Mouse (Mus musculus): Measurements from ENCODE around the gene Mxi1.
A peak's percentile ranks its signal among the peaks of the same experiment; 100 is the strongest.

The Mxi1 gene

DNA sequence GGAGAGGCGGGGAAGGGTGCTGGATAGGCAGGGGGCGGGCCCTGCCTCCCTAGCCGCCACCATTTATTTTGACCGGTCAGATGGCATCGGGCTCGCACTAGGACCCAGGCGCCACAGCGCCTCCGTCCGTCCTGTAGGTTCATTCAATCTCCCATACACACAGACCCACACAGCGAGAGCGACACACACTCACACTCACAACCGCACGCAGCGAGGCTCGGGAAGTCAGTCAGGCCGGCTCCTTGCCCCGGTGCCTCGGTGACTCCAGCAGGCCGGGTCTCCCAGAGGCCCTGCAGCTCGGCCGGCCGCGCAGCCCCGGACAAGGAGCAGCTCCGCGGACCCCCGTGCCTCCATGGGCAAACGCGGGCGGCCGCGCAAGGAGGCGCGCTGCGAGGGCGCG is at the start of gene Mxi1:
Gene Mxi1 (plus strand): TSS at position 171 of the 400 bp plus-strand sequence.
- DNase-seq (ENCODE audit: low read depth, low spot score), result peak; percentile 90

DNA sequence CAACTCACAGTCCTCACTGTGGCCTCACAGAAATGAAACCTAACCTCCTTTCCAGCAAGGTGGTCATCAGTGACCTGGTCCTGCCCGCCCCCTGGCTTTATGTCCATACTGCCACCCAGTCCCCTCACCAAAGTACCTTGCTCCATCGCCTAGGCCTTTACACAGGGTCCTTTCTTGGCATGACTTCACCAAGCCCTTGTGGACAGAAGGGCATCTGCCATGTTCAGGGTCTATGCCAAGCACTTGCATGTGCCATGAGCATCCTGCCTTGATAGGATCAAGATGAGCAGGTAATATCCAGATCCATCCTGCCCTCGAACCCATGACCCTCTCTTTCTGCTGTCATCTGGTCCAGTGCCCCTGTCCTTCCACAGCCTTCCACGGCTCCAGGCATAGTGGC is 49.5 kb upstream of the Mxi1 start:
- DNase-seq (ENCODE audit: low read depth, low spot score), result no peak

GRCm38 (mm10) chr19:53262061-53262460 is 48.3 kb upstream of the Mxi1 start:
- DNase-seq (ENCODE audit: low read depth, low spot score), result no peak

GRCm38 (mm10) chr19:53263859-53264733 is 46.2 kb upstream of the Mxi1 start:
- no peak for DNase-seq (ENCODE audit: low read depth, low spot score)

GRCm38 (mm10) chr19:53264821-53265727 is 45.2 kb upstream of the Mxi1 start:
- DNase-seq (ENCODE audit: low read depth, low spot score), result no peak

GRCm38 (mm10) chr19:53267305-53267704 is 43.0 kb upstream of the Mxi1 start:
- no peak for DNase-seq (ENCODE audit: low read depth, low spot score)

- peak; percentile 56 for DNase-seq (ENCODE audit: low read depth, low spot score)
These were observed 37.1 kb upstream of the Mxi1 start for GRCm38 (mm10) chr19:53273055-53273722.

- DNase-seq (ENCODE audit: low read depth, low spot score), result peak; percentile 51
These were observed 36.4 kb upstream of the Mxi1 start for GRCm38 (mm10) chr19:53273781-53274428.

GRCm38 (mm10) chr19:53275204-53275603 is 35.1 kb upstream of the Mxi1 start:
- DNase-seq (ENCODE audit: low read depth, low spot score), result no peak

GRCm38 (mm10) chr19:53276902-53277707 is 33.2 kb upstream of the Mxi1 start:
- DNase-seq (ENCODE audit: low read depth, low spot score), result no peak

DNA sequence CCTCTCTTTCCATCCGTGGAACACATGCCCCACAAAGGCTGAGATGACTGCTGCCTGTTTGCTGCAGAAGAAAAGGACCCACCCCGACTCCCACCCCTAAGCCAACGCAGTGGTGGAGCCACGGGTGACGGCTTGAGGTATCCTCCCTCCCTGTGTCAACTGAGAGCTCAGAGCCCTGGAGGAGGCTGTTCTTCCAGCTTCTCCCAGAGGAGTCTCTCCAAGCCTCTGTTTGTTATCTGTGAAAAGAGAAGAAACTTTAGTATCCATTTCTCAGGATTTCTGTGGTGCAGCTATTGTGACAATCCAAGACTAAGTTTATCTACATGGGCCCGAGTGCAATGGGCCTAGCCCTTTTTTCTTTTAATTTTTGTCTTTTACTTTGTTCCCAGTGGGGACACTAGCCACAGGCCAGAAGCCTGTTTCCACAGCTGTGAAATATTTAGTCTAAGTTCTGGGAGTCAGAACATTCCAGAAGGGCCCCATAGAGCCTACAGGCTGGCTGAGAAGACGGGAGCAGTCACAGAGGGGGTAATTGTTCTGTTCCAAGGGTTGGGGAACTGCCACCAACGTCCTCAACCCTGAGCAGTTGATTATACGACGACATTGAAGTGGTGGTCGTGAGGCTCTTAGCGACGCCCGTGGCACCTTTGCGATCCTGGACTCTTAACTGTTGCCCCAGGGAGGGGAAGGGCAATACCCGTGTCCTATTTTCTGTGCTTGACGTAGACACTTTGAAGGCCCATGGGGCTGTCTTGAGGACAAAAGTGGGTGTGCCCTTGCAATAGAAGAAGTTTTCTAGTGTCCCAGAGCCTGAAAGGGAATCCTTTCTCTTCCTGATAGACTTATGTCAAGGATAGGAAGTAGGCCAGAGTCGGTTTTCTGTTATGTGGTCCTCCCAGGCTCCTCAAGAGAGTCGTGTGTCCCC is 31.6 kb upstream of the Mxi1 start:
- no peak for DNase-seq (ENCODE audit: low read depth, low spot score)

DNA sequence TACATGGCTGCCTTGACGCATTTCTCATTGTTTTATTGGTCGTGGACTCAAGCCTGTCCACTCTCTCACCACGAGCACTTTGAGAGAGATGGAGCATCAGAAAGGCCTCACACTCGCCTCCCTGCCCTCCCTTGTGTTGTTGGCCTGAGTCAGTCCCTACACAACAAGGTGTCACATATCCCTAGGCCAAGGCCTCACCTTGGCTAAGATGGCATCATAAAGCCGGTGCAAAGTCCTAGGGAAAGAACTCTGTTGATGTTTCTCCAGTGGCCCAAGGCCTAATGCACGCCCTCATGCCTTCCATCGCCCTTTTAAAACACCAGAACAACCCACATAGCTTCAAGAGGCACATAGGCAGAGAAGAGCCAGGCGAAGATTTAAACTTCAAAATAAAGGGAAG is 30.1 kb upstream of the Mxi1 start:
- no peak for DNase-seq (ENCODE audit: low read depth, low spot score)

- DNase-seq (ENCODE audit: low read depth, low spot score), result no peak
These were observed 27.7 kb upstream of the Mxi1 start for GRCm38 (mm10) chr19:53282571-53282970.

DNA sequence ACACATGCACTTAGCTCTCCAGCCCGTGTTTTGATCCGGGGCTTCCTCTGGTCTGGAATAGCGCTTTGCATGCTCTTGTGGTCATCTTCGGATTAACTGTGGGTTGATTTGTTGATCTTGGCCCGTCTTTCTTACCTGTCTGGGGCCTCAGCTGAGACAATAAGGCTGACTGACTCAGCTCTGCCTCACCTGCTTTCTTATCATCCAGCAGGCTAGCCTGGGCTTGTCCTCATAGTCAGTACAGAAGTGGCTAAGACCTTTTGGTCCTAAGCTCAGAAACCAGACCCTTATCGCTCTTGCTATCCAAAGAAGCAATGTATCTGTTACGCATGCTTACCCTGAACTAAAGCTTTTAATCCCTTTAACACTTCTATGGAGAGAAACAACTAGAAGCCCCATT is 26.6 kb upstream of the Mxi1 start:
- no peak for DNase-seq (ENCODE audit: low read depth, low spot score)

- no peak for DNase-seq (ENCODE audit: low read depth, low spot score)
These were observed 25.8 kb upstream of the Mxi1 start for GRCm38 (mm10) chr19:53284268-53285208.

DNA sequence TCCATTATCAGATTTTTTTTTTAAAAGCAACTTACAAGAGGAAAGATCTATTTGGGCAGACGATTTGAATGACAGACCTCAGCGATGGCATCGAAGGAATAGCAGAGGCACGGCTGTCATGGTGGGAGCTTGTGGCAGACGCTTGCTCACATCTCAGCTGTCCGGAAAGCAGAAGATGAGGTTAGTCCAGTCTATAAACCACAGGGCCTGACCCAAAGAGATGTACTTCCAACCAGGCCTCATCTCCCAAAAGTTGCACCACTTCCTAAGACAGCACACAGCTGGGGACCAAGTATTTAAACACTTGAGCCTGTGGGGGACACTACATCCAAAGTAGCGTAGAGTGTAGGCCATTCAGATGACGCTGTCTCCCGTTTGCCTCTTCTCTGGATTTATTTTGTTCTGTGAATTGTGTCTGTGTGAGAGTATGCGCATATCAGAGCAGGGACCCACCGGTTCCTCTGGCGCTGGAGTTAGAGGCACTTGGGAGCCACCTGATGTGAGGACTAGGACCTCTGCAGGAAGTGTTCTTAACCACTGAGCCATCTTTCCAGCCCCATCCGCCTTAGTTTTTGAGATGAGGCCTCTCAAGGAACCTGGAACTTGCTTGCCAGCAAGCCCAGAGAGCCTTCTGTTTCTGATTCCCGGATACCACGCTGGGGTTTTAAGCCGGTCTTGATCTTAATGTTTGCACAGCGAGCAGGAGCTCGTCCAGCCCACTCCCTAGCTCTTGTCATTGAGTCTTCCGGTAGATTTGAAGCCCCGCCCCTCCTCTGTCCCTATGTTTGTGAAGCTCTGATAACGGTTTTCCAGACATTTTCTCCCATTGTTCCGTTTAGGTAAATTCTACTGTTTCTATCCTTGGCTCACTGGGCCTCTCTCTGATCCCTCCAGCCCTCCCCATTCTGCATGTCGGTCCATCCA is 13.7 kb upstream of the Mxi1 start:
- no peak for DNase-seq (ENCODE audit: low read depth, low spot score)

DNA sequence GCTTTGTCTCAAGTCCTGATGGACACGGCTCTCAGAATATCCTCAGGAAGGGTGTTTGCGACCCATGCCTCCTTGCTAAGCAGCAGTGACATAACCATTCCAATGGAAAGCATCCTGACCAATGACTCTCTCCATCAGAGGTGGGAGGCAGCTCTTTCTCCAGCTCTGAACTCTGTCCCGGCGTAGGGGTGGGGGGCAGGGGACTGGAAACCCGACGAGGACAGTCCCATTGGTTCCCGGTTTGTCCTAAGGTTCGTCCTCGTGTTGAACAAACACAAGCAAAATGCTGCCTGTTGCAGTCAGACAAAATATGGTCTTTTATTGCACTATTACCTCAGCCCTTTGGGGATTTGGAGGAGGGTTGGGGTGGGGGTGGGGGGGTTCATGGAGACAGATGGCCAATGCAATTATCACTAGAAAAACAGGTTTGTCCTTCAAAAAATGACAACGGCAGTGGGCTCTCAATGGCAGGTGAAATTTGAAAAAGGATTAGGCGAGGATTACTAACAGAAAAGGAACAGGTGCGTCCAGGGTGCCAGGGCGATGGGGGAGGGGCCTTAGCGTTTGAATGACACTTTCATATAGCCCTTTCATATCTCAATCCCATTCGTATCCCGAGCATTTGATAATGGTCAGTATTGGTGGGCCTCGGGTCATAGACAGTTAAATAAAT is 11.0 kb upstream of the Mxi1 start:
- DNase-seq (ENCODE audit: low read depth, low spot score), result no peak

Measured in A20 (cell line).